In the genomic region with DNA sequence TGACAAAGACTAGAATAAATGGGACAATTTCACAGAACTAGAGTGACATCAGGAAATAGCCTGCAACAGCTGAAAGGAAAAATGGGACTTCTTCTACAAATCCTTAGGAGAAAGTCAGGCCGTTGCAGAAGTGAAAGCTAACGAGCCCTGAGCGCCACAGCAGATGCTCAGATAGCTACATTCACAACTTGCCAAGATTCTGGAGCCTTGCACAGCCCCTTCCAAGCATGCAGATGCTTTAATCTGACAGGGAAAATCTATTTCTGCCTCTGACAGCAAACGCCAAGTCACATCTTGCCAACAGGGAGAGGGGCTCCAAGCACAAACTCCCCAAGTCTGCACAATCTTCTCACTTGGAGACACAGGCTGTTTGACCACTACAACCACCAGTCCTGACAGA, we compare ENCODE assay signal across 12 mouse cellular contexts. TPM values are rescaled to one million over a fixed set of nuclear protein-coding genes. Genes with fewer than 3 reads are reported as not detected.
DNase-seq lines count a peak whose midpoint lies in the region; ATAC-seq lines count a peak whose summit lies in the region.
"Had no signal": no experiment of that assay in that cellular context is flagged by ENCODE, and none has a peak within 500 bp of the region (broad histone marks: within the 10 kb centered on the region; RNA-seq: fewer than 3 reads in every experiment).

No protein-coding gene starts in this region.

- DNase-seq in frontal cortex, postnatal 25 days (ENCODE audit: low spot score in 2 of 2): no peak
- DNase-seq in brain, adult 2 months (ENCODE audit: low read depth, low spot score): peak; percentile 79
- DNase-seq in frontal cortex, postnatal 10 days (ENCODE audit: low spot score in 2 of 2): peak; percentile 24 to 47
- DNase-seq in left cerebral cortex, postnatal 4 days: peak; percentile 48
- no peak for DNase-seq in gastrocnemius, adult 8-10 months (ENCODE audit: low spot score in 2 of 2)
- DNase-seq in adrenal gland, adult (ENCODE audit: inconsistent age in 2 of 2, low spot score in 1 of 2): no peak
- DNase-seq: cerebellum, adult 2 months; embryo, embryonic 11 days; kidney, postnatal 14 days; liver, embryonic 13.5 days had no signal

- intact Hi-C loops in left cerebral cortex, postnatal 4 days (cut with DNase I): no loop called here

- peak; percentile 90 for ATAC-seq in frontal cortex, adult (ENCODE audit: low TSS enrichment)
- ATAC-seq: intestine, embryonic 16.5 days had no signal

RNA-seq across cellular contexts. Expression of a gene that starts 42.6 kb away (rescaled TPM):
- 10 to 100 TPM; 10.4 to 12.4 TPM for total RNA-seq in left cerebral cortex, postnatal 4 days (2021)
- 1 to 10 TPM; 6.7 to 9.9 (median 7.6) TPM for total RNA-seq in gastrocnemius, adult 8-10 months (2022)

Comparison
In these comparisons a context has a peak if more than half of its experiments do, and no peak if none do; other contexts are left out.
1. DNase-seq: peak in brain, adult 2 months (single experiment), frontal cortex, postnatal 10 days (2 of 2) and left cerebral cortex, postnatal 4 days (single experiment); none in frontal cortex, postnatal 25 days (0 of 2), gastrocnemius, adult 8-10 months (0 of 2) and adrenal gland, adult (0 of 2).